Mouse (Mus musculus): ENCODE results near the gene Thsd7a.

The Thsd7a gene

GRCm38 (mm10) chr6:12397776-12398522 is 351.3 kb downstream of the Thsd7a start:
- TF ChIP-seq GATA4 (IDR thresholded peaks at IDR 0.05; ENCODE audit: insufficient replicate concordance, low read length) = no peak

- no peak for TF ChIP-seq GATA4 (IDR thresholded peaks at IDR 0.05; ENCODE audit: insufficient replicate concordance, low read length)
These were observed 355.4 kb downstream of the Thsd7a start for GRCm38 (mm10) chr6:12393574-12394380.

- TF ChIP-seq GATA4 (IDR thresholded peaks at IDR 0.05; ENCODE audit: insufficient replicate concordance, low read length) = no peak
These were observed 362.5 kb downstream of the Thsd7a start for GRCm38 (mm10) chr6:12386731-12387130.

GRCm38 (mm10) chr6:12385591-12385990 is 363.6 kb downstream of the Thsd7a start:
- no peak for TF ChIP-seq GATA4 (IDR thresholded peaks at IDR 0.05; ENCODE audit: insufficient replicate concordance, low read length)

- no peak for TF ChIP-seq GATA4 (IDR thresholded peaks at IDR 0.05; ENCODE audit: insufficient replicate concordance, low read length)
These were observed 368.0 kb downstream of the Thsd7a start for GRCm38 (mm10) chr6:12381136-12381778.

- no peak for TF ChIP-seq GATA4 (IDR thresholded peaks at IDR 0.05; ENCODE audit: insufficient replicate concordance, low read length)
These were observed 368.5 kb downstream of the Thsd7a start for GRCm38 (mm10) chr6:12380717-12381116.

- TF ChIP-seq GATA4 (IDR thresholded peaks at IDR 0.05; ENCODE audit: insufficient replicate concordance, low read length) = no peak
These were observed 390.5 kb downstream of the Thsd7a start for GRCm38 (mm10) chr6:12358737-12359136.

GRCm38 (mm10) chr6:12353573-12353972 is 395.6 kb downstream of the Thsd7a start:
- no peak for TF ChIP-seq GATA4 (IDR thresholded peaks at IDR 0.05; ENCODE audit: insufficient replicate concordance, low read length)

GRCm38 (mm10) chr6:12352165-12352719 is 397.0 kb downstream of the Thsd7a start:
- TF ChIP-seq GATA4 (IDR thresholded peaks at IDR 0.05; ENCODE audit: insufficient replicate concordance, low read length) = no peak

GRCm38 (mm10) chr6:12350753-12351152 is 398.5 kb downstream of the Thsd7a start:
- no peak for TF ChIP-seq GATA4 (IDR thresholded peaks at IDR 0.05; ENCODE audit: insufficient replicate concordance, low read length)

- TF ChIP-seq GATA4 (IDR thresholded peaks at IDR 0.05; ENCODE audit: insufficient replicate concordance, low read length) = no peak
These were observed 400.0 kb downstream of the Thsd7a start for GRCm38 (mm10) chr6:12349105-12349759.

- TF ChIP-seq GATA4 (IDR thresholded peaks at IDR 0.05; ENCODE audit: insufficient replicate concordance, low read length) = no peak
These were observed 400.5 kb downstream of the Thsd7a start for GRCm38 (mm10) chr6:12348667-12349066.

- TF ChIP-seq GATA4 (IDR thresholded peaks at IDR 0.05; ENCODE audit: insufficient replicate concordance, low read length) = no peak
These were observed 412.3 kb downstream of the Thsd7a start for GRCm38 (mm10) chr6:12336590-12337584.
